Mouse (Mus musculus): ENCODE measurements around the gene Znhit3. TPM values are rescaled to one million over a fixed set of nuclear protein-coding genes. Genes with fewer than 3 reads are reported as not detected.
A peak's percentile ranks its signal among the peaks of the same experiment; 100 is the strongest.

The Znhit3 gene
- polyA plus RNA-seq, 1 experiment from 2014 or later = 62.4 TPM

- Histone ChIP-seq H3K36me3 (peaks cover 22% of the 10 kb centered on the region), H3K27ac (peak overlapping the region; percentile 100), H3K4me1 (peaks cover 39% of the 10 kb centered on the region), H3K9me3 (replicated peaks) (no peaks in the 10 kb centered on the region), H3K4me2 (peak overlapping the region; percentile 79), H3K4me3 (peak overlapping the region; percentile 98), H3K9ac (peak overlapping the region; percentile 99), H3K27me3 (replicated peaks) (no peaks in the 10 kb centered on the region)
- ATAC-seq = peak; percentile 33
- WGBS (ENCODE audit: insufficient replicate concordance) = under 1% methylated on average over 7 of the region's 10 CpGs
Observed at GRCm38 (mm10) chr11:84871046-84871445, 45.1 kb downstream of the Znhit3 start.

GRCm38 (mm10) chr11:84870337-84871043 is 45.7 kb downstream of the Znhit3 start, which contains the start of gene Ggnbp2:
Gene Ggnbp2 (minus strand): TSS chr11:84870817.
- H3K27me3 ChIP-seq (replicated peaks) = no peaks in the 10 kb centered on the region
- peak within 1 kb of the TSS; percentile 99 for H3K9ac ChIP-seq
- peaks cover 25% of the 10 kb centered on the region for H3K36me3 ChIP-seq
- peak; percentile 81 for ATAC-seq
- under 1% methylated on average over 46 of the region's 62 CpGs for WGBS (ENCODE audit: insufficient replicate concordance)
- no peaks in the 10 kb centered on the region for H3K9me3 ChIP-seq (replicated peaks)
- peak within 1 kb of the TSS; percentile 100 for H3K27ac ChIP-seq
- H3K4me2 ChIP-seq = peak within 1 kb of the TSS; percentile 79
- peaks cover 45% of the 10 kb centered on the region for H3K4me1 ChIP-seq
- peak within 1 kb of the TSS; percentile 98 for H3K4me3 ChIP-seq

- WGBS (ENCODE audit: insufficient replicate concordance) = under 1% methylated on average over 50 of the region's 61 CpGs
- ATAC-seq = peak; percentile 64
- no peaks in the 10 kb centered on the region for H3K27me3 ChIP-seq (replicated peaks)
Observed at GRCm38 (mm10) chr11:84869537-84870232, 46.5 kb downstream of the Znhit3 start.

GRCm38 (mm10) chr11:84868786-84869259 is 47.3 kb downstream of the Znhit3 start:
- Histone ChIP-seq H3K4me3 (peak overlapping the region; percentile 98), H3K4me1 (peaks cover 50% of the 10 kb centered on the region), H3K36me3 (peaks cover 32% of the 10 kb centered on the region), H3K4me2 (peak overlapping the region; percentile 79), H3K27ac (peak overlapping the region; percentile 100), H3K9ac (peak overlapping the region; percentile 99), H3K9me3 (replicated peaks) (no peaks in the 10 kb centered on the region), H3K27me3 (replicated peaks) (no peaks in the 10 kb centered on the region)
- ATAC-seq = no peak
- 2% methylated on average over 7 of the region's 7 CpGs for WGBS (ENCODE audit: insufficient replicate concordance)

More at GRCm38 (mm10) chr11:84869537-84870232, 46.5 kb downstream of the Znhit3 start:
- H3K36me3 ChIP-seq = peaks cover 32% of the 10 kb centered on the region
- H3K27ac ChIP-seq = peak overlapping the region; percentile 100
- H3K9ac ChIP-seq = peak overlapping the region; percentile 99
- H3K4me2 ChIP-seq = peak overlapping the region; percentile 79
- peaks cover 51% of the 10 kb centered on the region for H3K4me1 ChIP-seq
- H3K4me3 ChIP-seq = peak overlapping the region; percentile 98
- H3K9me3 ChIP-seq (replicated peaks) = no peaks in the 10 kb centered on the region

GRCm38 (mm10) chr11:84867586-84867985 is 48.6 kb downstream of the Znhit3 start:
- H3K4me3 ChIP-seq = peak overlapping the region; percentile 59
- H3K9me3 ChIP-seq (replicated peaks) = no peaks in the 10 kb centered on the region
- peak overlapping the region; percentile 70 for H3K9ac ChIP-seq
- ATAC-seq = no peak
- H3K4me1 ChIP-seq = peaks cover 53% of the 10 kb centered on the region
- peak overlapping the region; percentile 77 for H3K4me2 ChIP-seq
- peaks cover 42% of the 10 kb centered on the region for H3K36me3 ChIP-seq
- peak overlapping the region; percentile 51; the same call in 1 of the 2 replicates for H3K27ac ChIP-seq
- H3K27me3 ChIP-seq (replicated peaks) = no peaks in the 10 kb centered on the region
- WGBS (ENCODE audit: insufficient replicate concordance) = 82% methylated on average over 2 of the region's 2 CpGs

- Histone ChIP-seq H3K9ac (peak overlapping the region; percentile 35), H3K36me3 (peaks cover 65% of the 10 kb centered on the region), H3K4me3 (no peak overlapping the region), H3K9me3 (replicated peaks) (no peaks in the 10 kb centered on the region), H3K27me3 (replicated peaks) (no peaks in the 10 kb centered on the region), H3K4me2 (peak overlapping the region; percentile 47), H3K4me1 (peaks cover 65% of the 10 kb centered on the region), H3K27ac (peak overlapping the region; percentile 1; the same call in 1 of the 2 replicates)
- 58% methylated on average over 2 of the region's 2 CpGs for WGBS (ENCODE audit: insufficient replicate concordance)
- no peak for ATAC-seq
Observed at GRCm38 (mm10) chr11:84865268-84865667, 50.9 kb downstream of the Znhit3 start.

Small RNA genes within 50 kb of the gene (microRNA-seq; reads per million reads assigned to microRNA genes)
- gene Gm23564 = not detected

Other genes starting within 250 kb of the Znhit3 start
- 18.6 and 20.6 TPM in 2 replicates for gene Mrm1, start 96.9 kb downstream of the Znhit3 start, polyA plus RNA-seq (2016; fragmentation: Nextera tagmentation; extraction: Ambion mirVana)
- gene Dhrs11, start 87.4 kb downstream of the Znhit3 start, polyA plus RNA-seq (2016; fragmentation: Nextera tagmentation; extraction: Ambion mirVana) = 213 and 219 TPM in 2 replicates
- gene Ggnbp2, start 45.5 kb downstream of the Znhit3 start, polyA plus RNA-seq (2016; fragmentation: Nextera tagmentation; extraction: Ambion mirVana) = 75.5 and 76.8 TPM in 2 replicates
- gene Myo19, start 36.2 kb downstream of the Znhit3 start, polyA plus RNA-seq (2016; fragmentation: Nextera tagmentation; extraction: Ambion mirVana) = 7.6 TPM in 2 replicates
- 2.6 and 3.2 TPM in 2 replicates for gene Pigw, start 36.1 kb downstream of the Znhit3 start, polyA plus RNA-seq (2016; fragmentation: Nextera tagmentation; extraction: Ambion mirVana)
- 2.7 and 3.1 TPM in 2 replicates for gene Car4, start 41.4 kb upstream of the Znhit3 start, polyA plus RNA-seq (2016; fragmentation: Nextera tagmentation; extraction: Ambion mirVana)
- 10.6 and 12.0 TPM in 2 replicates for gene Usp32, start 223.8 kb upstream of the Znhit3 start, polyA plus RNA-seq (2016; fragmentation: Nextera tagmentation; extraction: Ambion mirVana)